Mouse (Mus musculus): ENCODE results near the gene Csl. TPM values are rescaled to one million over a fixed set of nuclear protein-coding genes. Genes with fewer than 3 reads are reported as not detected.

Gene Csl
- under 1 TPM in 1 of 2 experiments, not detected in 1; 0.56 TPM for total RNA-seq (2023)

GRCm38 (mm10) chr10:99759558-99759957 is at the start of gene Csl:
Csl (minus strand) TSS chr10:99759658.

Measured in T-cell, adult 66 days (primary cell).